Mouse (Mus musculus) CH12.LX (cell line): ENCODE data around the gene Kif17. TPM values are rescaled to one million over a fixed set of nuclear protein-coding genes. Genes with fewer than 3 reads are reported as not detected.

Source experiments
- DNase-seq: peaks from one replicate; pipeline ENCODE4 v3.0.0-alpha.2; 2013; ENCODE audit errors: extremely low read depth
- H3K27ac ChIP-seq: 2 replicates; pipeline ENCODE4 v1.5.1; 2012; ENCODE audit warnings: low read depth, mild to moderate bottlenecking, control low read depth, moderate library complexity; ENCODE audit not compliant: insufficient read depth
- H3K27me3 ChIP-seq: replicated peaks from 2 replicates; pipeline ENCODE3; 2012; ENCODE audit warnings: inconsistent platforms
- H3K36me3 ChIP-seq, 2 experiments: replicated peaks in 1 of 2; 2 replicates each; pipeline versions ENCODE3 to v1.6.1; 2012; ENCODE audit warnings: inconsistent platforms in 1 of 2, low read length in 1 of 2, mild to moderate bottlenecking in 1 of 2, mixed read lengths in 1 of 2, moderate library complexity in 1 of 2; ENCODE audit not compliant: control insufficient read depth in 1 of 2, insufficient read depth in 1 of 2
- H3K4me1 ChIP-seq, 2 experiments: 2 replicates each; pipeline ENCODE4 v1.6.1; 2012; ENCODE audit warnings: inconsistent platforms in 1 of 2, moderate library complexity in 1 of 2; ENCODE audit not compliant: insufficient read depth in 2 of 2, control insufficient read depth in 1 of 2
- H3K4me2 ChIP-seq: 2 replicates; pipeline ENCODE4 v1.6.1; 2012; ENCODE audit warnings: low read depth, mild to moderate bottlenecking, control low read depth; ENCODE audit not compliant: poor library complexity, insufficient read depth, severe bottlenecking
- H3K4me3 ChIP-seq, 3 experiments: fragments of 150-350 bp in 1 of 3; sonication (generic) in 1 of 3; replicated peaks in 1 of 3; 2 replicates each; pipeline versions ENCODE3 to v1.5.1; 2011 to 2012; ENCODE audit warnings: low read depth in 2 of 3, low read length in 2 of 3, mild to moderate bottlenecking in 2 of 3, moderate library complexity in 2 of 3, control low read depth in 1 of 3, improper control_type of control experiment in 1 of 3, inconsistent platforms in 1 of 3, mixed read lengths in 1 of 3; ENCODE audit not compliant: poor library complexity in 1 of 3
- H3K79me2 ChIP-seq: replicated peaks from 2 replicates; pipeline ENCODE4 v1.6.1; 2012; ENCODE audit warnings: mild to moderate bottlenecking, moderate library complexity; ENCODE audit not compliant: control insufficient read depth, poor library complexity, insufficient read depth, severe bottlenecking; ENCODE audit errors: extremely low read depth
- H3K9ac ChIP-seq: 2 replicates; pipeline ENCODE4 v1.6.1; 2012; ENCODE audit warnings: low read depth, mild to moderate bottlenecking, control low read depth, moderate library complexity; ENCODE audit not compliant: insufficient read depth
- H3K9me3 ChIP-seq: replicated peaks from 2 replicates; pipeline ENCODE3; 2012; ENCODE audit warnings: low read length, inconsistent platforms, mixed read lengths
- CHD2 ChIP-seq: IDR thresholded peaks from 2 replicates; pipeline ENCODE4 v1.6.1; 2011; ENCODE audit warnings: low read length, improper control_type of control experiment
- CTCF ChIP-seq, 2 experiments: IDR thresholded peaks in 1 of 2; conservative IDR thresholded peaks in 1 of 2; 2 replicates each; pipeline ENCODE4 v1.5.1; 2011 to 2012; ENCODE audit warnings: low read depth in 2 of 2, low read length in 2 of 2, improper control_type of control experiment in 1 of 2, inconsistent platforms in 1 of 2, mild to moderate bottlenecking in 1 of 2, moderate library complexity in 1 of 2
- ELF1 ChIP-seq: IDR thresholded peaks from 2 replicates; pipeline ENCODE4 v1.6.1; 2014; ENCODE audit warnings: low read depth, mild to moderate bottlenecking, inconsistent platforms, low read length, improper control_type of control experiment
- ETS1 ChIP-seq: conservative IDR thresholded peaks from 2 replicates; pipeline ENCODE4 v1.6.1; 2012; ENCODE audit warnings: low read depth, mild to moderate bottlenecking, inconsistent platforms, low read length, improper control_type of control experiment, moderate library complexity
- GABPA ChIP-seq: IDR thresholded peaks from 2 replicates; pipeline ENCODE4 v1.6.1; 2012; ENCODE audit warnings: low read depth, low read length, improper control_type of control experiment, inconsistent platforms; ENCODE audit not compliant: insufficient replicate concordance
- JUND ChIP-seq: conservative IDR thresholded peaks from 2 replicates; pipeline ENCODE4 v1.6.1; 2011; ENCODE audit warnings: low read depth, low read length, improper control_type of control experiment
- MAX ChIP-seq: IDR thresholded peaks from 2 replicates; pipeline ENCODE4 v1.6.1; 2011; ENCODE audit warnings: low read length, improper control_type of control experiment
- MXI1 ChIP-seq: IDR thresholded peaks from 2 replicates; pipeline ENCODE4 v1.6.1; 2011; ENCODE audit warnings: mild to moderate bottlenecking, low read depth, low read length, improper control_type of control experiment
- MYC ChIP-seq: IDR thresholded peaks from 2 replicates; pipeline ENCODE4 v1.6.1; 2011; ENCODE audit warnings: low read depth, mild to moderate bottlenecking, improper control_type of control experiment, low read length
- NELFE ChIP-seq: IDR thresholded peaks from 2 replicates; pipeline ENCODE4 v1.6.1; 2011; ENCODE audit warnings: low read depth, low read length, improper control_type of control experiment
- TBP ChIP-seq: conservative IDR thresholded peaks from 2 replicates; pipeline ENCODE4 v1.6.1; 2011; ENCODE audit warnings: low read depth, low read length, improper control_type of control experiment
- TCF12 ChIP-seq: IDR thresholded peaks from 2 replicates; pipeline ENCODE4 v1.6.1; 2014; ENCODE audit warnings: low read depth, mild to moderate bottlenecking, inconsistent platforms, low read length, improper control_type of control experiment
- UBTF ChIP-seq: IDR thresholded peaks from 2 replicates; pipeline ENCODE4 v1.6.1; 2012; ENCODE audit warnings: low read depth, mild to moderate bottlenecking, inconsistent platforms, low read length, improper control_type of control experiment, moderate library complexity
- USF1 ChIP-seq: IDR thresholded peaks from 2 replicates; pipeline ENCODE4 v1.6.1; 2014; ENCODE audit warnings: low read depth, mild to moderate bottlenecking, inconsistent platforms, low read length, improper control_type of control experiment
- ZMIZ1 ChIP-seq: IDR thresholded peaks from 2 replicates; pipeline ENCODE4 v1.6.1; 2012; ENCODE audit warnings: low read depth, mild to moderate bottlenecking, inconsistent platforms, low read length, improper control_type of control experiment
- dilution Hi-C: fragments of 300-500 bp; cut with MboI; formaldehyde crosslinking; loops from 2 replicates; pipeline ENCODE4 v1.14.3; 2020; ENCODE audit warnings: low sequenced_read_pairs; ENCODE audit not compliant: extremely low pct_unique_long_range_greater_than_20kb, extremely low pct_ligation_motif_present
- in situ Hi-C: fragments of 300-500 bp; cut with MboI; formaldehyde crosslinking; loops from 3 replicates; pipeline ENCODE4 v1.14.3; 2019; ENCODE audit warnings: low sequenced_read_pairs, low pct_ligation_motif_present, low pct_unique_long_range_greater_than_20kb, mixed read lengths
- polyA plus RNA-seq: library from polyadenylated mRNA; unstranded; fragments of >175 nt; gene quantifications from 2 replicates; pipeline ENCODE4 v1.2.1, GENCODE M21; 2012; ENCODE audit warnings: low read depth; ENCODE audit not compliant: insufficient read length
- total RNA-seq, 2 experiments: library from RNA; depleted of rRNA; stranded (reverse); fragments of 300-350 nt in 1 of 2; fragments of >200 nt in 1 of 2; gene quantifications; 2 replicates each; pipeline ENCODE4 v1.2.3; 2012 to 2014

The Kif17 gene
- total and polyA plus RNA-seq, 3 experiments: 0.17 to 1.5 (median 0.55) TPM

DNA sequence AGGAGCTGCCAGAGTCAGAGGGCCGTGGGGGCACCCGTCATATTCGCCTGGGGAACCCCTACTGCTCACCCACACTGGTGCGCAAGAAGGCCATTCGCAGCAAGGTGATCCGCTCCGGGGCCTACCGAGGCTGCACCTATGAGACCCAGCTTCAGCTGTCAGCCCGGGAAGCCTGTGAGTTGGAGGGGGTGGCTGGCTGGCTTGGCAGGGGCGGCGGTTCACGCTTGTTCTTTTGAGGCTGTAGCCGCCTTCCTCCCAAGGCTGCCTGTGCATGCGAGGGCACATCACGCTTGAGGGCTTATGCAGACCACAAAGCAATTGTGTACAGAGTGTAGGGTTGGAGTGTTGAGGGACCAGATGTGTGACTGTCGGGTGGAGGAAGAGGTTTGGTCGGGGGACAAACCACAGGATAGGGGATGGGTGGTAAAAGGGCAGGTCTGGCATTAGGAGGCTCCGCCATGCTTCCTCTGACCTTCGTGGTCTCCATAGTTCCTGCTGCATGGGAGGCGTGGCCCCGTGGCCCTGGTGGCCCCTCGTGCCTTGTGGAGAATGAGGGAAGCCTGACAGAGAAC lies 7.0 kb downstream of the Kif17 start:
- Histone ChIP-seq H3K79me2 (no peaks in the 10 kb centered on the region), H3K27ac (no peak overlapping the region), H3K9me3 (no peaks in the 10 kb centered on the region), H3K9ac (no peak overlapping the region), H3K27me3 (no peaks in the 10 kb centered on the region), H3K36me3 (peaks cover 5 to 73% of the 10 kb centered on the region in 2 experiments), H3K4me2 (no peak overlapping the region)
- dilution Hi-C loops: no loop called here
- TF ChIP-seq CTCF (conservative IDR thresholded peaks at IDR 0.05 in 1 of 2, IDR thresholded peaks at IDR 0.05 in 1 of 2; ENCODE audit: low read depth in 2 of 2, low read length in 2 of 2) (no peak), UBTF (no peak), USF1 (no peak), MAX (no peak)
- TF ChIP-seq, all 38 proteins: peak for 0
- no peak for DNase-seq
- in situ Hi-C loops: no loop called here
- Histone ChIP-seq H3K4me1 (peaks cover under 1 to 3% of the 10 kb centered on the region in 2 experiments; a peak in 2 of 4 replicates), H3K4me3 (no peak overlapping the region)

DNA sequence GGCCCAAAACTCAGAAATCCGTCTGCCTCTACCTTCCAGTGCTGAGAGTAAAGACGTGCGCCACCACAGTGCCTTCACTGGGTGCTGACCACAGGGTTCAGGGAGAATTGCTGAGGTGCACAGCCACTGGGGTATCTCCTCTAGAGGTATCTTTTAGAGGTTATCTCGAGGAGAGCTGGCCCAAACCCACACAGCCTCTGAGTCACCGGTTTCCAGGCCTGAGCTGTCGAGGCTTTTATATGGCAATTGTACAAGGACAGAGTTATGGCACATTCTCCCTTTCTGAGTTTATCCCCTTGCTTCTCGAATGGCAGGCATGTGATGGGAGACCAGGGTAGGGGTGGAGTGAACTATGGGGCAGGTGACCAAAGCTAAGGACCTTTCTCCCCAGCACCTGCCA lies 8.4 kb downstream of the Kif17 start:
- peaks cover 13% of the 10 kb centered on the region for H3K27me3 ChIP-seq
- peaks cover 5 to 66% of the 10 kb centered on the region in 2 experiments for H3K36me3 ChIP-seq
- no peak overlapping the region for H3K4me2 ChIP-seq
- in situ Hi-C loops (no loop called here), dilution Hi-C loops (no loop called here)
- no peaks in the 10 kb centered on the region for H3K9me3 ChIP-seq
- no peak overlapping the region for H3K9ac ChIP-seq
- H3K79me2 ChIP-seq: no peaks in the 10 kb centered on the region
- no peak overlapping the region for H3K4me3 ChIP-seq
- H3K27ac ChIP-seq: no peak overlapping the region
- no peak for DNase-seq
- no peak for TF ChIP-seq TCF12
- no peaks in the 10 kb centered on the region; a peak in 1 of 4 replicates for H3K4me1 ChIP-seq

DNA sequence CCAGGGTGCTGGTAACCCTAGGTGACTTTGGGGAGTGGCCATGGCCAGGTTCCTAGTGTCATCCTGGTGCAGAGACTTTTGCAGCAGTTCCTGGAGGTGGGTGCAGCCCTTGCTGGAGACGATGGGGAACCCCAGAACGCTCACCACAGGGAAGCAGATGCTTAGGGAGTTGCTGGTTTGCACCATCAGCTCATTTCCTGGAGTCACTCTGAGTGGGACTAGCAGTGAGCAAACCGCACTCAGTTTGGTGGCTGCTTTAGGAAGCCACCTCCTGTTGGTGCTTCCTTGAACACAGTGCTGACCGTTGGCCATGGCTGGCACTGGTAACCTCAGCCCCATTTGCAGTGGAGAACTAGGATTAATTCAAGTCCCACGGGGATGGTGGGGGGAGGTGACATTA lies 9.2 kb downstream of the Kif17 start:
- no peak overlapping the region for H3K4me3 ChIP-seq
- H3K27ac ChIP-seq: no peak overlapping the region
- peaks cover 20% of the 10 kb centered on the region for H3K27me3 ChIP-seq
- no peak for DNase-seq
- H3K79me2 ChIP-seq: no peaks in the 10 kb centered on the region
- H3K36me3 ChIP-seq: peaks cover 5 to 57% of the 10 kb centered on the region in 2 experiments
- no peak overlapping the region for H3K9ac ChIP-seq
- in situ Hi-C loops: no loop called here
- H3K9me3 ChIP-seq: no peaks in the 10 kb centered on the region
- H3K4me1 ChIP-seq: no peaks in the 10 kb centered on the region; a peak in 1 of 4 replicates
- H3K4me2 ChIP-seq: no peak overlapping the region
- dilution Hi-C loops: no loop called here
- TF ChIP-seq ETS1 (no peak), TBP (no peak), ZMIZ1 (no peak), MXI1 (no peak), NELFE (no peak), ELF1 (no peak), CHD2 (no peak), GABPA (no peak), MYC (no peak), JUND (no peak)
